Mouse (Mus musculus) left cerebral cortex, postnatal 36 days (tissue): ENCODE measurements around the gene Mdm2. TPM values are rescaled to one million over a fixed set of nuclear protein-coding genes. Genes with fewer than 3 reads are reported as not detected.

ENCODE experiments used
- DNase-seq, 2 experiments: peaks; one replicate each; pipeline ENCODE4 v3.0.0; 2021 to 2022; ENCODE audit warnings: low spot score in 2 of 2, mixed read lengths in 1 of 2
- intact Hi-C: fragments of 180-260 bp; cut with DNase I; formaldehyde crosslinking; loops from one replicate; pipeline ENCODE4 v1.15.1; 2025
- total RNA-seq, 2 experiments: library from RNA; stranded (reverse); gene quantifications; 2 replicates each; pipeline ENCODE4 v1.2.3; 2021

The Mdm2 gene
- total RNA-seq, 2 experiments from 2014 or later, result 47.0 to 66.1 TPM

GRCm38 (mm10) chr10:117688204-117689151 lies 22.1 kb downstream of the Mdm2 start:
- intact Hi-C loops, result no loop called here
- no peak for DNase-seq

- intact Hi-C loops, result no loop called here
- no peak for DNase-seq
These were observed 23.0 kb downstream of the Mdm2 start for GRCm38 (mm10) chr10:117687577-117687976.

DNA sequence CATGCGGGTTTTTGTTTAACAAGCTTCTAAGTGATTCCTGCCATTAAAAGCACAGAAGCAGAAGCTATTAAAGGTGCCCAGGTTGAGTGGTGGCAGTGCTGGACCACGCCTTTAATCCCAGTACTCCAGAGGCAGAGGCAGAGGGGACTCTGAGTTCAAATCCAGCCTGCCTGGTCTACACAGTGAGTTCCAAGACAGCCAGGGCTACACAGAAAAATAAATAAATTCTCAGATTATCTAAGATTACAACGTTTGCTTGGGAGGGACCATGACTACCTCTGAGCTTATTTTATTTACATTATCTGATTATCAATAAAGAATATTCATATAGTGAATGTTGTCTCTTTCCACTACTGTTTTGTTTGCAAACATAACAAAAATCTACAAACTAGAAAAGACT lies 23.5 kb downstream of the Mdm2 start:
- DNase-seq, result no peak
- intact Hi-C loops, result no loop called here

DNA sequence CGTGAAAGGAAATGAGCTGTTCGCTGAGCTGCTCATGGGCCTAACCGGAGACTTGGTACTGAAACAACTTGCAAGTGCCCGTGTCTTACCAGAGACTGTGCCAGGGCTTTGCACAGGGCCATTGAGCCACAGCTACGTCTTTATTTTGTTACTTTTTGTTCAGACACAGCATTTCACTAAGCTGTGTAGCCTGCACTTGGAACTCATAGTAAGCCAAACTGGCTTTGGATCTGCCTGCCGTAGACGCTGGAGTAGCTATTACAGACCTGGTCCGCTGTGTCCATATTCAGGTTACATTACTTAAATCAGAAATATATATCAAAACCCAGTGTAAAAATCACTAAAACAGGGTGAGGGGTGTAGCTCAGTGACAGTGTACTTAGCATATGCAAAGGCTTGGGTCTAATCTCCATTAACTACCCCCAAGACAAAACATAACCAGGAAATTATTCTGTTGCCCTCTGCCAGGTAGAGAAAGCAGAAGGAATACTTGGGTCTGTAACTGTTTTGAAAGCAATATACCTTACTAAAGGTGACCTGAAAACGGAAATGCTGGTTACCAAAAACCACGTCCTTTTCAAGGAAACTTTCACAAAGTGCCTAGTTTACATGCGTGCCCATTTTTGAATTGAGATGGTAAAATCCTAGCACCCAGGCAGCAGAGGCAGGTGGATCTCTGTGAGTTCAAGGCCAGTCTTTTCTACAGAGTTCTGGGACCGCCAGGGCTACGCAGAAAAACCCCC lies 24.5 kb downstream of the Mdm2 start:
- no peak for DNase-seq
- intact Hi-C loops, result no loop called here

- DNase-seq, result no peak
- intact Hi-C loops, result no loop called here
These were observed 25.2 kb downstream of the Mdm2 start for GRCm38 (mm10) chr10:117685171-117685848.

GRCm38 (mm10) chr10:117684298-117685170 lies 26.0 kb downstream of the Mdm2 start:
- intact Hi-C loops, result loop anchor here (5.0 kb wide), 1 partner anchor 322 kb away; no protein-coding TSS in a partner anchor
- no peak for DNase-seq

DNA sequence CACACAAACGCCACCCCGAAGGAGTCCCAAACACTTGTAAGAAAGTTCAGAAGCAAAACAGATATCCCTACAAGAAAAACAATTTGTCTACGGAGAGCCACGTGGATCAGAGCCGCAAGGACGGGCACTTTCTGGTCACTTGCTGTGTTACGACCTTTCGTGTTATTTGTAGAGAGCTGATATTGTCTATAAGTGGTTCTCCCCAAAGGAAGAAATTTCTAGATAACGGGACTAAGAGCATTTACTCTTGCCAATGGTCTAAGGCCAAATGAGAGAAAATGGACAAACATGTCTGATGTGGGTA lies 26.9 kb downstream of the Mdm2 start:
- intact Hi-C loops, result loop anchor here (5.0 kb wide), 1 partner anchor 321 kb away; no protein-coding TSS in a partner anchor
- no peak for DNase-seq

DNA sequence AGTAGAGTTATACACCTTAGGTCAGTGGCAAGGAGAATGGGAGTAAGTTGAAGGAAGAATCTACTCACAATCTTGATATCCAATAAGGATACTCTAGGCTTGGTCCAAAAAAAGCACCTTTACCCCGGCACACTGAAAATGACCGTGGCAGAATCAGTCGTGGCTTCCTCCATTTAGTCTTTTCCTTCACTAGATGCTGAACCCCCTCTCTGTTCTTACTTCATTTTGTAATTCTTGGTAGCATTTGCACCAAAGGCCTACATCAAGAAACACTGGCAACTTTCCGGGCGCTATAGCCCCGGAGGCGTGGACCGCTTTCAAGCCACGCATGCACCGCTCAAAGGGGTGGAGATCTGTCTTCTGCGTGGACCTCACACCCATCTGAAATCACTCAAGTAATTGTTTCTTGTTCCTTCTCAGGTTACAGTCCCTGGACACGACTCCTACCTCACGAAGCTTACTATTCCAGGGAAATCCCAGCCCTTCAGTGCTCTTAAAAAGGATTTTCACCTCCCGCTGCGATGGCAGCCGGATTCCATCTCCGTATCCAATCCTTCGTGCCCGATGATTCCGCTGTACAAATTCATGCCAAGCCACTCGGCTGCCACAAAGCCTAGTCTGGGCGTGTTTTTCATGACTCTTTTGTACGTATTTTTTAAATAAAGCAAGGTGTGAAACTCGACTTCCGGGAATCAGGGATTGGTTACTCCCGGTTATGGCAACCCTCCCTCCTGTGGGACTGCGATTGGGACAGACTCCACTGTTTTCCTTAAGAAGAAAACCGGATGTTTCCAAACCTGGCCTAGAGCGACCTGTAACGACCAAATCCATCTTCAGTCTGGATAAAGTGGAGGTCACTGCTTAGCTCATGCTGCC lies 27.5 kb downstream of the Mdm2 start:
- no peak for DNase-seq
- intact Hi-C loops, result loop anchor here (5.0 kb wide), 1 partner anchor 321 kb away; no protein-coding TSS in a partner anchor

GRCm38 (mm10) chr10:117681999-117682857 lies 28.3 kb downstream of the Mdm2 start:
- intact Hi-C loops, result loop anchor here (5.0 kb wide), 1 partner anchor 320 kb away; no protein-coding TSS in a partner anchor

DNA sequence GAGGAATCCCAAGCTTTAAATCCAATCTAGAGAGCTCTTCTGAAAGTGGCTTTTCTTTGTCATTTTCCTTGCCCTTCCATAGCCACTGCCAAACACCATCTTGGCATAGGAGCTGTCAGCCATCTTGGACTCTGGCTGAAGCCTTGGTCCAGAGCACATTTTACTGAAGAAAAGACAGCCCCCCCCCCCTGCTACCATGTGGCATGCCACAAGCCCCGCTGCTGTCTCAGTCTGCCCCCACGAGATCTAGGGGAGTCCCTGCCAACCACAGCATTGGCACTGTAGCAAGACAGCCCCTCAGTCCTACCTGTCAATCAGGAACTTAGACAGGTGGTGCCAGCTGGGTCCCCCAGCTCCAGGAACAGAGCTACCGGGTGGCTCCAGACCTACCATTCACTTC lies 29.0 kb downstream of the Mdm2 start:
- DNase-seq, result no peak
- intact Hi-C loops, result loop anchor here (5.0 kb wide), 1 partner anchor 319 kb away; no protein-coding TSS in a partner anchor

More at GRCm38 (mm10) chr10:117681999-117682857, 28.3 kb downstream of the Mdm2 start:
- peak in 1 of 2 experiments; percentile 29 for DNase-seq

- intact Hi-C loops, result loop anchor here (5.0 kb wide), 1 partner anchor 319 kb away; no protein-coding TSS in a partner anchor
These were observed 29.6 kb downstream of the Mdm2 start for GRCm38 (mm10) chr10:117680868-117681513.

GRCm38 (mm10) chr10:117679963-117680473 lies 30.5 kb downstream of the Mdm2 start:
- intact Hi-C loops, result loop anchor here (5.0 to 10.0 kb wide), 2 partner anchors 318 to 455 kb away; partner anchors contain the start of gene Yeats4

More at GRCm38 (mm10) chr10:117680868-117681513, 29.6 kb downstream of the Mdm2 start:
- DNase-seq, result no peak

GRCm38 (mm10) chr10:117679029-117679686 lies 31.4 kb downstream of the Mdm2 start:
- no peak for DNase-seq
- intact Hi-C loops, result loop anchor here (10.0 kb wide), 1 partner anchor 454 kb away; the partner anchor contains the start of gene Yeats4

More at GRCm38 (mm10) chr10:117679963-117680473, 30.5 kb downstream of the Mdm2 start:
- DNase-seq, result no peak

DNA sequence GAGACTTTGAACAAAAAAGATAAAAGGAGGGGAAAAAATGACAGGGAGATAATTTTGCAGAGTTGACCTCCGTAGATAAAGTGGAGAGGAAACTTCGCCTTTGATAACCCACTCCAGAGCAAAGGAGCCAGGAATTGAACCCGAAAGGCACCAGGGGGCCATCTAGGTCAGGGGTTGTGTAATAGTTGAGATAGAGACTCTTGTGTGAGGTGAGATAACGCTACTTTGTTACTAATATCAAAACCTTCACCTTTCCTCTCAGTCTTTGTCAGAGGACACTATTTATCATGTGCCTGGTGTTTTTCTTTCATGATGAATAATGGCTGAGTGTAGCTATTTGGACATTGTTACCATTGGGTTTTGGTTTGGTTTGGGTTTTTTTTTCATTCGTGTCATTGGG lies 32.2 kb downstream of the Mdm2 start:
- intact Hi-C loops, result loop anchor here (10.0 kb wide), 1 partner anchor 454 kb away; the partner anchor contains the start of gene Yeats4

DNA sequence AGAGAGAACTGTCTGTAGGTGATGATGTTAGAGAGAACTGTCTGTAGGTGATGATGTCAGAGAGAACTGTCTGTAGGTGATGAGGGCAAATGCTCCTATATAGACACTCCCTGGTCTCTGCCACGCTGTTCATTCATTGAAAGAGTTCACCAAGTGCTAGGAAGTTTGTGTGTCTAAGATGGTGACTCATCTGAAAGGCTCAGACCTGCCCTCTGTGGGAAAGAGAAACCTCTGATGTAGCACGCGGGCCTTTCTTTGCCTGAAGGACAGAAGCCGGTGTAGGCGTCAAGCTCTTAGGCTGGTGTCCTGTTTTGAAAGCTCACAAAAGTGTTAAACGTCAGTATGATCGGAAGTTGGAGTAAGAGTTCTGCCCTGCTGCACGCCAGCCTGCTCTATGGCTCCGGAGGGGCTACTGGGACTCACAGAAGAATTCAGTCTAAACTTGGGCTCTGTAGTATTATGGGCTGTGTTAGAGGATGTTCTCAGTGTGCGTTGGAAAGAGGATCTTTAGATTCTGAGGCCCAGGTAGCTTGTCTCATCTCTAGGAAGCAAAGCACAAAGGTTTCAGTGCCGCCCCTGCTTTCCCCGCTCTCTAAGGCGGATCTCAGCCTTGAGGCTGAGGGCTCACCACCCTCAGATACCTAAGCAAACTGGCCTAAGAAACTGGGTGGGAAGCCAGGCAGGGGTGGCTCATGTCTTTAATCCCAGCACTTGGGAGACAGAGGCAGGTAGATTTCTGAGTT lies 32.9 kb downstream of the Mdm2 start:
- intact Hi-C loops, result loop anchor here (1.0 to 10.0 kb wide), 3 partner anchors 162 to 453 kb away; partner anchors contain the start of gene Yeats4
- no peak for DNase-seq

More for the DNA sequence above, 32.2 kb downstream of the Mdm2 start:
- no peak for DNase-seq
